Mouse (Mus musculus) gastrocnemius, postnatal 14 days (tissue): ENCODE measurements around the gene Inmt. TPM values are rescaled to one million over a fixed set of nuclear protein-coding genes. Genes with fewer than 3 reads are reported as not detected.

Experiments used
- DNase-seq: peaks from one replicate; pipeline ENCODE4 v3.0.0; 2021; ENCODE audit warnings: mixed read lengths
- intact Hi-C: fragments of 180-260 bp; cut with DNase I; formaldehyde crosslinking; loops from one replicate; pipeline ENCODE4 v1.15.1; 2025; ENCODE audit warnings: low total_unique reads
- total RNA-seq, 2 experiments: library from RNA; stranded (reverse); gene quantifications; 2 replicates each; pipeline ENCODE4 v1.2.3; 2021

Gene Inmt
- total RNA-seq, 2 experiments from 2014 or later, result 0.72 to 1.4 TPM

- intact Hi-C loops, result no loop called here
- no peak for DNase-seq
Observed at GRCm38 (mm10) chr6:55173941-55174349, 898 bp downstream of the Inmt start.

GRCm38 (mm10) chr6:55173171-55173570, 1.7 kb downstream of the Inmt start:
- DNase-seq, result no peak
- intact Hi-C loops, result no loop called here

GRCm38 (mm10) chr6:55171638-55172037, 3.2 kb downstream of the Inmt start:
- intact Hi-C loops, result no loop called here
- no peak for DNase-seq

GRCm38 (mm10) chr6:55169818-55170217, 5.0 kb downstream of the Inmt start:
- no peak for DNase-seq
- intact Hi-C loops, result loop anchor here (5.0 to 10.0 kb wide), 3 partner anchors 83 to 255 kb away; no protein-coding TSS in a partner anchor

GRCm38 (mm10) chr6:55166777-55167463, 7.9 kb downstream of the Inmt start:
- intact Hi-C loops, result loop anchor here (5.0 to 10.0 kb wide), 3 partner anchors 80 to 252 kb away; no protein-coding TSS in a partner anchor
- peak; percentile 61 for DNase-seq

GRCm38 (mm10) chr6:55163046-55163584, 11.7 kb downstream of the Inmt start:
- intact Hi-C loops, result loop anchor here (10.0 kb wide), 1 partner anchor 248 kb away; no protein-coding TSS in a partner anchor
- no peak for DNase-seq

- intact Hi-C loops, result loop anchor here (10.0 kb wide), 1 partner anchor 247 kb away; no protein-coding TSS in a partner anchor
- DNase-seq, result no peak
Observed at GRCm38 (mm10) chr6:55161311-55161761, 13.5 kb downstream of the Inmt start.

- intact Hi-C loops, result no loop called here
- DNase-seq, result no peak
Observed at GRCm38 (mm10) chr6:55159256-55159655, 15.6 kb downstream of the Inmt start.

GRCm38 (mm10) chr6:55152226-55152625, 22.6 kb downstream of the Inmt start:
- intact Hi-C loops, result no loop called here
- DNase-seq, result no peak

GRCm38 (mm10) chr6:55146138-55146537, 28.7 kb downstream of the Inmt start:
- DNase-seq, result no peak

GRCm38 (mm10) chr6:55145285-55145684, 29.6 kb downstream of the Inmt start:
- intact Hi-C loops, result no loop called here
- no peak for DNase-seq

More at GRCm38 (mm10) chr6:55146138-55146537, 28.7 kb downstream of the Inmt start:
- intact Hi-C loops, result no loop called here

- peak; percentile 75 for DNase-seq
- intact Hi-C loops, result no loop called here
Observed at GRCm38 (mm10) chr6:55138343-55138742, 36.5 kb downstream of the Inmt start.

- intact Hi-C loops, result no loop called here
- no peak for DNase-seq
Observed at GRCm38 (mm10) chr6:55133425-55133824, 41.4 kb downstream of the Inmt start.

- intact Hi-C loops, result no loop called here
- peak; percentile 43 for DNase-seq
Observed at GRCm38 (mm10) chr6:55132794-55133193, 42.0 kb downstream of the Inmt start, which contains the start of gene Crhr2. TSS of gene Crhr2 (minus strand) at chr6:55133016.

GRCm38 (mm10) chr6:55131301-55131700, 43.5 kb downstream of the Inmt start:
- no peak for DNase-seq
- intact Hi-C loops, result no loop called here

GRCm38 (mm10) chr6:55130631-55131030, 44.2 kb downstream of the Inmt start:
- DNase-seq, result no peak
- intact Hi-C loops, result no loop called here

GRCm38 (mm10) chr6:55128391-55128790, 46.5 kb downstream of the Inmt start:
- DNase-seq, result peak; percentile 18
- intact Hi-C loops, result no loop called here

- intact Hi-C loops, result no loop called here
- DNase-seq, result no peak
Observed at GRCm38 (mm10) chr6:55126576-55126975, 48.3 kb downstream of the Inmt start.

- DNase-seq, result peak; percentile 31
- intact Hi-C loops, result no loop called here
Observed at GRCm38 (mm10) chr6:55123056-55123455, 51.8 kb downstream of the Inmt start.
